Mouse (Mus musculus) CD4-positive naive resting alpha-beta T cell, adult 76 days (primary cell): ENCODE data around the gene Aggf1. TPM values are rescaled to one million over a fixed set of nuclear protein-coding genes. Genes with fewer than 3 reads are reported as not detected.

ENCODE experiments used
- total RNA-seq: library from RNA; stranded (reverse); gene quantifications from one replicate; pipeline ENCODE4 v1.2.4, GENCODE M21; 2023

Gene Aggf1
- total RNA-seq, result 45.0 TPM

DNA sequence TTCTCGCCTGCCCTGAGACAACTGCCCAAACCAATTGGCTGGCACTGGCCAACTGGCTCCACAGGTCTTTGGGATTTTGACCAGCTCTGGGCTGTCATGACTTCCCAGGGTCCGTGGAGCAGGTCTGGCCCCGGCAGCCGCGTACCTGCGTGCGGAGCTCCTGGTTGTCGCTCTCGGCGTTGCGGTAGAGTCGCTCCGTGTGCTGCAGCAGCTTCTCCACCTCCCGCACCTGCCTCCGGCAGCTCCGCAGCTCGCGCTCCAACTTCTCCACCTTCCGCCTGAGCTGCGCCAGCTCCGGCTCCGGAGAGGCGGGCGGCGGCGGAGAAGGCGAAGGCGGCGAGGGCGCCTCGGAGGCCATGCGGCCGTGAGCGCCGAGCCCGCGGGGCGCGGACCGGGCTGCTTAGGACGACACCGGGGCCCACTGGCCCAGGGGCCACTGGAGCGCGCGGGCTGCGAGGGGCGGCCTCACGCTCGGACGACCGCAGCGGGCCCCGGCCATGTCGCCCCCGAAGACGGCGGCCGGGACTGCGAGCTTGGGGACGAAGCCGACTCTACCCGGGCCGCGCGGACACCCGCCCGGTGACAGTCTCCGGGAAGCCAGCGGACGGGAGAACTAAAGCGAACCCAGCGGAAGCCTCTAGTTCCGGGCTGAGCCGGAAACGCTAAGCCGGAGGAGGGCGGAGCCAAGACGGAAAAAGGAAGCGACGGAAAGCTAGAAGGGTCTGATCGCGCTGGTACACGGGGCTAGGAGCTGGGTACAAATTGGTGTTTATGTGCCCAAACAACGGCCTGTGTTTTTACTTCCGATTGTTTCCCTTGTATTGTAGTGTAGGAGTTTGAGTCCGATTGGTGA lies at the start of gene Aggf1:
Aggf1 (minus strand) TSS at position 652 of the 853 bp plus-strand sequence.

GRCm38 (mm10) chr13:95323400-95323799 lies 51.8 kb downstream of the Aggf1 start, which contains the start of gene Zbed3:
Gene Zbed3, plus strand, starts transcription at chr13:95323612.

Other genes with a start within 250 kb of the Aggf1 start
- not detected for gene Pde8b, start 125.0 kb downstream of the Aggf1 start, total RNA-seq
- gene Zbed3, start 51.7 kb downstream of the Aggf1 start, total RNA-seq, result 14.5 TPM
- gene Crhbp, start 69.6 kb upstream of the Aggf1 start, total RNA-seq, result not detected
- not detected for gene S100z, start 103.4 kb upstream of the Aggf1 start, total RNA-seq
- 25.4 TPM for gene F2rl1, start 149.9 kb upstream of the Aggf1 start, total RNA-seq
- 12.8 TPM for gene F2r, start 243.1 kb upstream of the Aggf1 start, total RNA-seq